Mouse (Mus musculus): ENCODE data around the gene Prkn. TPM values are rescaled to one million over a fixed set of nuclear protein-coding genes. Genes with fewer than 3 reads are reported as not detected.

Prkn gene
- 1.9 TPM for polyA plus RNA-seq (2015; fragmentation: Illumina TruSeq; extraction: RNeasy Lipid Tissue Mini Kit (QIAGEN cat#74804); ENCODE audit: insufficient read depth, low read depth, low replicate concordance)

GRCm38 (mm10) chr17:10840148-10840707 is at the start of gene Prkn, which contains the start of gene Pacrg:
Gene Prkn (plus strand): TSS chr17:10840384.
Gene Pacrg (minus strand): TSS chr17:10840311.

Other genes starting within 250 kb of the Prkn start
- gene Pacrg, start 73 bp upstream of the Prkn start, polyA plus RNA-seq (2015; fragmentation: Illumina TruSeq; extraction: RNeasy Lipid Tissue Mini Kit (QIAGEN cat#74804); ENCODE audit: insufficient read depth, low read depth, low replicate concordance): 1.5 TPM

Data from pancreas, adult 10 weeks (tissue).